Mouse (Mus musculus) limb, embryonic 14.5 days (tissue): ENCODE measurements around the gene Tpo. TPM values are rescaled to one million over a fixed set of nuclear protein-coding genes. Genes with fewer than 3 reads are reported as not detected.

Source experiments
- ATAC-seq: fragments of 200-750 bp; cut with Nextera tagmentation; 2 replicates; pipeline ENCODE4 v1.8.0; 2017; ENCODE audit warnings: low read depth, moderate number of reproducible peaks, moderate TSS enrichment; ENCODE audit not compliant: low FRiP score
- DNase-seq: peaks from one replicate; pipeline ENCODE4 v3.0.0-alpha.2; 2015; ENCODE audit warnings: low spot score
- H3K27ac ChIP-seq: fragments of 300-500 bp; sonication (generic); replicated peaks from 2 replicates; pipeline ENCODE4 v1.5.1; 2014; ENCODE audit warnings: low read depth, mild to moderate bottlenecking, low read length, moderate library complexity, mixed read lengths
- H3K27me3 ChIP-seq: fragments of 300-500 bp; sonication (generic); 2 replicates; pipeline ENCODE4 v1.6.1; 2014; ENCODE audit warnings: low read length, mixed read lengths; ENCODE audit not compliant: control insufficient read depth, insufficient read depth
- H3K36me3 ChIP-seq: fragments of 300-500 bp; sonication (generic); 2 replicates; pipeline ENCODE4 v1.6.1; 2014; ENCODE audit warnings: mild to moderate bottlenecking, low read length, moderate library complexity, mixed read lengths; ENCODE audit not compliant: control insufficient read depth, insufficient read depth
- H3K4me1 ChIP-seq: fragments of 300-500 bp; sonication (generic); 2 replicates; pipeline ENCODE4 v1.6.1; 2014; ENCODE audit warnings: antibody characterized with exemption, low read length, mixed read lengths; ENCODE audit not compliant: control insufficient read depth, insufficient read depth
- H3K4me2 ChIP-seq: fragments of 300-500 bp; sonication (generic); replicated peaks from 2 replicates; pipeline ENCODE4 v1.6.1; 2014; ENCODE audit warnings: low read depth, mild to moderate bottlenecking, low read length, moderate library complexity; ENCODE audit not compliant: severe bottlenecking
- H3K4me3 ChIP-seq: fragments of 300-500 bp; sonication (generic); replicated peaks from 2 replicates; pipeline ENCODE4 v1.5.1; 2014; ENCODE audit warnings: low read length
- H3K9ac ChIP-seq: fragments of 300-500 bp; sonication (generic); 2 replicates; pipeline ENCODE4 v1.6.1; 2014; ENCODE audit warnings: mild to moderate bottlenecking, low read depth, low read length, moderate library complexity; ENCODE audit not compliant: severe bottlenecking
- H3K9me3 ChIP-seq: fragments of 300-500 bp; sonication (generic); 2 replicates; pipeline ENCODE4 v1.6.1; 2016; ENCODE audit warnings: low read length; ENCODE audit not compliant: control insufficient read depth
- POLR2A ChIP-seq: fragments of 200-500 bp; IDR thresholded peaks from 2 replicates; pipeline ENCODE4 v1.8.0; 2012; ENCODE audit warnings: inconsistent platforms, mild to moderate bottlenecking, moderate library complexity, borderline replicate concordance; ENCODE audit not compliant: insufficient read depth, insufficient read length; ENCODE audit errors: extremely low read depth
- WGBS: fragments of 180-500 bp; shearing (Covaris S2); extraction: QIAGEN DNeasy Blood & Tissue Kit; methylation state at CpG from one replicate; pipeline ENCODE4 v1.1.7; 2014; 5-methylcytosine and 5-hydroxymethylcytosine counted together
- polyA plus RNA-seq, 2 experiments: library from polyadenylated mRNA; depleted of rRNA in 1 of 2; stranded (reverse) in 1 of 2; unstranded in 1 of 2; fragments of >200 nt; fragmentation: Nextera tagmentation in 1 of 2; extraction: Ambion mirVana in 1 of 2; gene quantifications; 2 replicates each; pipeline versions ENCODE4 v1.2.1 to v1.2.3; 2012 to 2014

Gene Tpo
- polyA plus RNA-seq, 2 experiments = not detected

DNA sequence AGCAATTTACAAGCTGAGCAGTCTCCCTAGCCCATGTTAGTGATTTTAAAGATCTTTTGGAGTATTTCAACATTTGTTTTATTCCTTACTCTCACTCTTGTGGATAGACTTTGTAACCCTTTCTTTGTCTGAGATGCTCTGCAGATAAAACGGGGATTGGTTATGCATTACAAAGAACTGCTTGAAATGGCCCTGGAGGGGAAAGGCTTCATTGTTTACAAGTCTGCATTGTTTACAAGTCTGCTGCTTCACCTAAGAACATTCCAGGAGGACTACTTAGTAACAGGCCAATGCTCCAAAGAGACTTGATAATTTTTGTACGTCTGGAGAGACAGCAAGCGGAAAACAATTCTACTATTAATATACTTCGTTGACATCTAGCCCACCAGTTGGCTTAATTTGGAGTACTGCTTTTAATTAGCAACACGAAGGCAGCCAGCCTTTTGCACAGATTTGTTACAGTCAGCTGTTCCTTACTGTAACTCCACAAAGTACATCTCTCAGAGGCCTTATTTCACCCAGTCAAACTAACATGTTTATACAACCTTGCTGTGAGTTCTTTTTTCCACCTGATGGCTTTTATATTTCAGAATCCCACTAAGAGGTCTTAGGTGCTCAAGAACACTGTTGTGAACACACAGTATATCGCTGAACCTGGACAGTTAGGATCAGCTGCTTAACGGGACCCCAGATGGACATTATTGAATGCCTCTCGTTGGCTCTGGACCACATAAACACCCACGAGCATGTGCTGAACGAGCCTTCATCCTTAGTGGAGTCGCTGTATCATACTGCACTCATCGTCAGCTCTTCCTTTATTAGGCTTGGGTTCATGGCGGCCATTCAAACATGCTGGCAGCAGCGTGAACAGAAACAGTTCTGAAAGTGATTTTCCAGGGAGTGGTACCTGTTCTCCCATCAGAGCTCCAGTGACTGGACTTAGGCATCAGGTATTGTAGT, 22.5 kb downstream of the Tpo start:
- no peak overlapping the region for H3K9ac ChIP-seq
- no peak for TF ChIP-seq POLR2A
- no peak overlapping the region for H3K4me3 ChIP-seq
- no peaks in the 10 kb centered on the region for H3K4me1 ChIP-seq
- H3K4me2 ChIP-seq = no peak overlapping the region
- no peak for ATAC-seq
- 60% methylated on average over 14 of the region's 14 CpGs for WGBS
- no peaks in the 10 kb centered on the region for H3K27me3 ChIP-seq
- no peaks in the 10 kb centered on the region for H3K9me3 ChIP-seq
- no peak overlapping the region for H3K27ac ChIP-seq
- no peaks in the 10 kb centered on the region for H3K36me3 ChIP-seq
- DNase-seq = no peak

DNA sequence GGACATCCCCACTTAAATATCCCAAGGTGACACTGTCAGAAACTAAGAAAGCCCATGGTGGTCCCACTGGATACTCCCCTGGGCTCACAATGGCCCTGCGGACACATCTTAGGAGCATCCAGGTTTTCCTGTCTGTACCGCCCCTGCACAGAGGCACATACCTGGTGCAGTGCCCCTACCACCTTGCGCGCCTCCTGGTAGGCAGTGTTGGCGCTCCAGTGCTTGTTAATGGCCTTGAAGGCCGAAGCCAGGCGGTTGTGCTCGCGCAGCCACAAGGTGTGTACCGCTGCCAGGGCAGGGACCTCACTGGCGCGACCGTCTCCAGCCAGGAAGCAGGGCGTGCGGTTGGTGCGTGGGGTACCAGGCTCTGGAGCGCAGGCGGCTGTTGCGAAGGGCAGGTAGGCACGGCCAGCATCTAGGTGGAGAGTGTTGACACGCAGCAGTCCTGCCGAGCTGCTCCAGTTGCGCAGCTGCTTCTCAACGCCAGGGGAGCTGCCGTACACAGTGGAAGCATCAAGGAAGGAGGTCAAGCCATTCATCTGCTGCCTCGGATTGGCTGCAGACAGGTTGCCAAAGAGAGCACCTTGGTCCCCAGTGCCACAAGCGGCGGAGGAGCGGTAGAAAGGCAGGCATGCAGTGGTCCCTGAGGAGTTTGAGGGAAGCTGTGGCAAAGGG, 29.4 kb downstream of the Tpo start:
- 37% methylated on average over 29 of the region's 29 CpGs for WGBS
- H3K4me2 ChIP-seq = peak overlapping the region; percentile 32; the same call in 1 of the 2 replicates
- H3K9ac ChIP-seq = no peak overlapping the region
- no peak for ATAC-seq
- DNase-seq = no peak
- no peaks in the 10 kb centered on the region for H3K4me1 ChIP-seq
- H3K27me3 ChIP-seq = no peaks in the 10 kb centered on the region
- H3K36me3 ChIP-seq = no peaks in the 10 kb centered on the region
- no peaks in the 10 kb centered on the region for H3K9me3 ChIP-seq
- no peak overlapping the region for H3K27ac ChIP-seq
- H3K4me3 ChIP-seq = no peak overlapping the region
- no peak for TF ChIP-seq POLR2A

DNA sequence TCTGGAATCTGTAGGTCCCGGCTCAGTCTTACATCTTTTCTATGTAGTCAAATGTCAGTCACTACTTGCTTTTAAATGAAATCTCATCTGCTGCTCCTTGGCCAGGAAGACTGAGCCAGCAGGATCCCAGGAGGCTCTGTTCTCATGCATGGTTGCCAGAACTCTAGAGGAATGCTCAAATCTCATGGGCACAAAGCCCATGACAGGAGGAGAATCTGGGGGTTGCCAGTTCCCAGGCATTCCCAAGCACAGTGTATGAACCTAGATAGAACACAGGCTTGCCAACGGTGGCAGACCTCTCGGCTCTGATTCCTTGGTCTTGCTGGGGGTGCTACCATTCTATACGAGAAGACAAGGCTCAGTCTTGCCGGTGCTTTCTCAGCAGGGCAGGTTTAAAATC, 40.3 kb downstream of the Tpo start:
- no peak for TF ChIP-seq POLR2A
- 82% methylated on average over 5 of the region's 5 CpGs for WGBS
- no peaks in the 10 kb centered on the region for H3K9me3 ChIP-seq
- H3K4me1 ChIP-seq = no peaks in the 10 kb centered on the region
- ATAC-seq = no peak
- H3K27ac ChIP-seq = no peak overlapping the region
- no peak for DNase-seq
- no peaks in the 10 kb centered on the region for H3K27me3 ChIP-seq
- no peak overlapping the region for H3K4me2 ChIP-seq
- H3K4me3 ChIP-seq = no peak overlapping the region
- no peak overlapping the region for H3K9ac ChIP-seq
- no peaks in the 10 kb centered on the region for H3K36me3 ChIP-seq

DNA sequence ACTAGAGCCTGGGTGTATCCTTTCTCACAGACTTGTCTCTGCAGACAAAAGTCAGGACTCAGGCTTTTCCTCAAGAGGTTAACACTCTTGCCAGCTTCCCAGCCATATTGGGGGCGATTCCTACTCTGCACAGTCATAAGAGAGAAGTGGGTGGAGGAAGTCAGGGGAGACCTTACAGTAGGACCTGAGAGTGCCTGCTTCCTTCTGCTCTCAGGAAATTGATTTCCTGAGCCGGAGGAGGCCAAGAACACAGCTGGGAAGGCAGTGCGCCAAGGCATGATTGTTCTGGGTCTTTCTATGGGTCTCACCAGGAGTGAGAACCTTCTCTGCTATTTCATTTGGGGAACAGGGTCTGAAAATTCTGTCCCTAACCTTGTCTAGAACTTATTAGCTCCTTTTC, 48.5 kb downstream of the Tpo start:
- no peak overlapping the region for H3K27ac ChIP-seq
- 66% methylated on average over 3 of the region's 3 CpGs for WGBS
- no peak overlapping the region for H3K9ac ChIP-seq
- H3K4me3 ChIP-seq = no peak overlapping the region
- no peaks in the 10 kb centered on the region for H3K36me3 ChIP-seq
- no peak for TF ChIP-seq POLR2A
- H3K4me2 ChIP-seq = no peak overlapping the region
- no peaks in the 10 kb centered on the region for H3K27me3 ChIP-seq
- ATAC-seq = no peak
- DNase-seq = no peak
- no peaks in the 10 kb centered on the region for H3K9me3 ChIP-seq
- no peaks in the 10 kb centered on the region for H3K4me1 ChIP-seq

DNA sequence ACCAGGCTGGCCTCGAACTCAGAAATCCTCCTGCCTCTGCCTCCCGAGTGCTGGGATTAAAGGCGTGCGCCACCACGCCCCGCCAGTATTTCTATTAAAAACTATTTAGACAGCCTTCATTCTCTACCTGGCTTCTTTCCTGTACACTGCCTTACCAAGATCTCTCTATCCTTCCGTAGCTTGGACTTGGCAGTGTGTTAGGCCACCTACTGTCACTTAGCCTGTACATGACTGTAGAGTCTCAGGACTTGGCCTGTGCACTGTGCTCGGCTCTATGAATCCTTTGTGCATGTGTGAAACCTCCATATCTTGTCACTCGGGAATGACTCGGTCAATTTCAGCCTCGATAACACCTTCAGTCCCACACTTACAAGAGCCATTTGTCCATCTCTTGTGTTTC, 55.4 kb downstream of the Tpo start:
- TF ChIP-seq POLR2A = no peak
- WGBS = 93% methylated on average over 11 of the region's 11 CpGs
- ATAC-seq = no peak
- Histone ChIP-seq H3K4me1 (no peaks in the 10 kb centered on the region), H3K4me2 (no peak overlapping the region), H3K27me3 (no peaks in the 10 kb centered on the region), H3K27ac (no peak overlapping the region), H3K36me3 (no peaks in the 10 kb centered on the region), H3K9ac (no peak overlapping the region), H3K9me3 (no peaks in the 10 kb centered on the region), H3K4me3 (no peak overlapping the region)
- no peak for DNase-seq
